Mouse (Mus musculus) activated CD4-positive, CD25-positive, alpha-beta regulatory T cell, adult 9 weeks (primary cell): ENCODE data around the gene Vmn1r50. TPM values are rescaled to one million over a fixed set of nuclear protein-coding genes. Genes with fewer than 3 reads are reported as not detected.

Experiments used
- polyA plus RNA-seq: library from polyadenylated mRNA; unstranded; fragments of 100-300 nt; shearing (Covaris generic); gene quantifications from one replicate; pipeline ENCODE4 v1.2.1, GENCODE M21; 2017

The Vmn1r50 gene
- not detected for polyA plus RNA-seq

DNA sequence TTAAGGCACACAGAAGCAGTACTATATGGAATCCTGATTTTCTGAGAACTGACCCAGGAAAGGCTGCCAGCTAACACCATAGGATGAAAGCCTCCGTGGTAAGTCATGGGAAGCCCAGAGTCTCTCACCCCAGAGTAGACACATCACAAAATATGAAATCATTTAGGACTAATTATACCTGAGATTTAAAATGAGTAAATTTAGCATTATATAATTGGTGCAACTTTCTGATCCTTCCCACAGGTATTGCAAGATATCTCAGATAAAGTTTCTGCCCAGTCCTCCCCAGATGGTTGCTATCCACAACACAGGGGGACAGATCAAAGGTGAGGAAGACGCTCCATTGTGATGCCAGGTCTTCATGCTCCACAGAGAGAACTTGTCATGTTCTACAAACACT is at the start of gene Vmn1r50:
Gene Vmn1r50 (plus strand): TSS at position 301 of the 400 bp plus-strand sequence.

GRCm38 (mm10) chr6:90078406-90078805 is 22.8 kb upstream of the Vmn1r50 start, which contains the start of gene Vmn1r49:
Vmn1r49 (minus strand) TSS chr6:90078506.

GRCm38 (mm10) chr6:90122296-90122695 is 21.1 kb downstream of the Vmn1r50 start, which contains the start of gene Vmn1r51:
Vmn1r51 (plus strand) TSS chr6:90122596.

Other genes starting within 250 kb of the Vmn1r50 start
- gene Vmn1r42, start 225.0 kb upstream of the Vmn1r50 start, polyA plus RNA-seq = not detected
- not detected for gene Vmn1r43, start 225.0 kb upstream of the Vmn1r50 start, polyA plus RNA-seq
- not detected for gene Vmn1r44, start 217.8 kb upstream of the Vmn1r50 start, polyA plus RNA-seq
- gene Vmn1r45, start 160.8 kb upstream of the Vmn1r50 start, polyA plus RNA-seq = not detected
- not detected for gene Vmn1r46, start 132.1 kb upstream of the Vmn1r50 start, polyA plus RNA-seq
- gene Vmn1r47, start 85.3 kb upstream of the Vmn1r50 start, polyA plus RNA-seq = not detected
- not detected for gene Vmn1r48, start 64.6 kb upstream of the Vmn1r50 start, polyA plus RNA-seq
- not detected for gene Vmn1r49, start 22.9 kb upstream of the Vmn1r50 start, polyA plus RNA-seq
- not detected for gene Vmn1r51, start 21.2 kb downstream of the Vmn1r50 start, polyA plus RNA-seq
- not detected for gene Vmn1r52, start 73.4 kb downstream of the Vmn1r50 start, polyA plus RNA-seq
- not detected for gene V1ra8, start 101.4 kb downstream of the Vmn1r50 start, polyA plus RNA-seq
- not detected for gene Vmn1r53, start 123.0 kb downstream of the Vmn1r50 start, polyA plus RNA-seq
- not detected for gene Vmn1r54, start 144.9 kb downstream of the Vmn1r50 start, polyA plus RNA-seq
- not detected for gene BC048671, start 199.8 kb downstream of the Vmn1r50 start, polyA plus RNA-seq
- not detected for gene Chst13, start 223.8 kb downstream of the Vmn1r50 start, polyA plus RNA-seq
- gene Uroc1, start 231.9 kb downstream of the Vmn1r50 start, polyA plus RNA-seq = not detected